Mouse (Mus musculus) left cerebral cortex, adult 18-20 months (tissue): ENCODE measurements around the gene Gm21294. TPM values are rescaled to one million over a fixed set of nuclear protein-coding genes. Genes with fewer than 3 reads are reported as not detected.
"Not testable (repeated sequence)": the region's sequence is repeated elsewhere in the genome, so short reads cannot be mapped to it uniquely, and the experiment has no call there.

Source experiments
- DNase-seq, 2 experiments: peaks; one replicate each; pipeline ENCODE4 v3.0.0; 2021 to 2022; ENCODE audit warnings: low spot score in 2 of 2, mixed read lengths in 1 of 2
- long read RNA-seq, 2 experiments: library from polyadenylated mRNA; stranded (forward); transcript quantifications; one replicate each; pipeline ENCODE4 v2.0.0; 2021
- total RNA-seq, 2 experiments: library from RNA; stranded (reverse); gene quantifications; 2 replicates each; pipeline ENCODE4 v1.2.3; 2021

The Gm21294 gene
- total RNA-seq, result not detected
- long read RNA-seq, experiment 1, result 0 reads
- long read RNA-seq, experiment 2, result 0 reads

GRCm38 (mm10) chrY:89052506-89052905, at the start of gene Gm21294:
Gm21294 (plus strand) TSS chrY:89052806.
- DNase-seq, result not testable (repeated sequence)

GRCm38 (mm10) chrY:89126246-89126645, 73.6 kb downstream of the Gm21294 start:
- peak in 1 of 2 experiments; percentile 1 for DNase-seq
